Mouse (Mus musculus) megakaryocyte, embryonic 14.5 days (primary cell): ENCODE measurements around the gene Slit2. TPM values are rescaled to one million over a fixed set of nuclear protein-coding genes. Genes with fewer than 3 reads are reported as not detected.

Experiments used
- H3K27me3 ChIP-seq: replicated peaks from 2 replicates; pipeline ENCODE3; 2012; ENCODE audit warnings: inconsistent platforms
- H3K36me3 ChIP-seq: replicated peaks from 2 replicates; pipeline ENCODE3; 2012; ENCODE audit warnings: low read length, inconsistent platforms, mixed read lengths
- H3K4me1 ChIP-seq: 2 replicates; pipeline ENCODE4 v1.6.1; 2012; ENCODE audit warnings: inconsistent platforms
- H3K4me3 ChIP-seq: replicated peaks from 2 replicates; pipeline ENCODE3; 2012; ENCODE audit warnings: moderate library complexity, mild to moderate bottlenecking, inconsistent platforms
- H3K9me3 ChIP-seq: 2 replicates; pipeline ENCODE4 v1.6.1; 2012; ENCODE audit warnings: inconsistent platforms
- FLI1 ChIP-seq: IDR thresholded peaks from 2 replicates; pipeline ENCODE4 v1.6.1; 2012; ENCODE audit warnings: low read length, inconsistent platforms, mixed read lengths
- GATA1 ChIP-seq: IDR thresholded peaks from 3 replicates; pipeline ENCODE4 v1.6.1; 2012; ENCODE audit warnings: mixed read lengths, low read length, inconsistent platforms, borderline replicate concordance
- polyA plus RNA-seq: library from polyadenylated mRNA; stranded (reverse); fragments of >175 nt; gene quantifications from 2 replicates; pipeline ENCODE4 v1.2.3, GENCODE M21; 2012; ENCODE audit warnings: low replicate concordance; ENCODE audit not compliant: insufficient read depth

Gene Slit2
- polyA plus RNA-seq, 1 experiment: 0.02 TPM

DNA sequence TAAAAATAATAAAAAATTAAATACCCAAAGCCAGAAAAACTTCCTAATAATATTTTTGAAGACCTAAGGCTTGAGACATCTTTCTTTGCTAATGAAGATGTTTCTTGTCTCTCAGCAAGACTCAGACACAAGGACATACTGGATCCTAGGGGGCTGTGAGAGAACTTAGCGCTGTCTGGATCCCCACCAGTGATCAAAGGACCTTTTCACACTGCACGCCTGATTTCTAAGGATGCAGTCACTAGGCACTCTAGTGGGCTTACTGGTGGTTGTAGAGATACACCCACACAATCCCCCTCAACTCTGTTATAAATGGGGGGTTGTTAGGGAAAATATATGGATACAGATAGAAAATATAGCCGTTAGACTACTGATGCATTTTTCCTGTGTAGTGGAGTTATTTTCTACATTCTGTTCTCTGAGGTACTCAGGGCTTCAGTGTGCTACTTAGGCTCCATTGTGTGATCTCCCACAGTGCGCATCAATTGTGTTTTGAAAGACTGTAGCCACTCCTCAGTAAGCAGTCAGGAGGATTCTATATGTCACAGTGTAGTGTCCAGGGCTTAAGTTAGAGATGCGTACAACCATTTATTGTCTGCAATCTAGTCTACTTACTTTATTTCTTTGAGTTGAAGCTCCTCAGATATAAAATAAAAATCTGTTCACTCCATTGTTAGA lies 67.8 kb downstream of the Slit2 start:
- no peaks in the 10 kb centered on the region for H3K27me3 ChIP-seq
- H3K9me3 ChIP-seq: no peaks in the 10 kb centered on the region
- TF ChIP-seq FLI1: no peak
- TF ChIP-seq GATA1: no peak
- H3K36me3 ChIP-seq: no peaks in the 10 kb centered on the region
- H3K4me1 ChIP-seq: no peaks in the 10 kb centered on the region
- no peak overlapping the region for H3K4me3 ChIP-seq

DNA sequence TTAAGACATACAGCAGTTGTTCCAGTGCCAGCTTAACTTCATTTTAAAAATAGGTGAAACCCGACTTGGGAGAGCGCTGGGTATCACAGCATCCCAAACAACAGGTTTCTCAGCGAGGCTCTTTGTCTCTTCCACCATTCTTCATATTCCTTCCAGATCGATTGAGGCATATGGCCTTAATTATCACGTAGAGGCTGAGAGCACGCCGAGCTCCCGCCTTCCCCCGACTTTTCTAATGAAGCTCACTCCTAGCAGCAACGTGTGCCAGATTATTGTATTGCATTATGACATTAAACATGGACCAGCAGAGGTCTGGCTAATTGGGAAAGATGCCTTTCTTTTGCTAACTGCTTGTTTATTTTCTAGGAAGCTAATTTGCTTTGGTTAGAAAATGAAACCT lies 75.7 kb downstream of the Slit2 start:
- no peak for TF ChIP-seq GATA1
- no peak for TF ChIP-seq FLI1

DNA sequence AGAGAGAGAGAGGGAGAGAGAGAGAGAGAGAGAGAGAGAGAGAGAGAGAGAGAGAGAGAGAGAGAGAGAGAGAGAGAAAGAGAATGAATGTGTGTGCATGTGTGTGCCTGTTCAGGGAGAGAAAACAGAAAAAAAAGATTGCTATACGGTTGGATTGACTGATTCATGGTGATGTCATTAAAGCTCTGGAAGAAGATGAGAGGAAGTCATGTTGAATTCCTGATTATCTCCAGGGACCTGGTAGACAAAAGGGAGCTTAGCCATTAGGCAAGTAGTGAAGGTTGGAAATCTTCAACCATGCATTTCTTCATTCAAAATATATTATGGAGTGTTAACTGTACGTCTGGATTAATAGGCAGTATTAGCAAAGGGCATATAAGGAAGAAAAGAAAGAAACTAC lies 77.8 kb downstream of the Slit2 start:
- Histone ChIP-seq H3K4me1 (no peaks in the 10 kb centered on the region), H3K36me3 (no peaks in the 10 kb centered on the region), H3K4me3 (no peak overlapping the region), H3K9me3 (no peaks in the 10 kb centered on the region), H3K27me3 (no peaks in the 10 kb centered on the region)
- TF ChIP-seq GATA1 (no peak), FLI1 (no peak)

More for the DNA sequence above, 75.7 kb downstream of the Slit2 start:
- no peaks in the 10 kb centered on the region for H3K4me1 ChIP-seq
- no peaks in the 10 kb centered on the region for H3K27me3 ChIP-seq
- no peaks in the 10 kb centered on the region for H3K36me3 ChIP-seq
- H3K9me3 ChIP-seq: no peaks in the 10 kb centered on the region
- H3K4me3 ChIP-seq: no peak overlapping the region

DNA sequence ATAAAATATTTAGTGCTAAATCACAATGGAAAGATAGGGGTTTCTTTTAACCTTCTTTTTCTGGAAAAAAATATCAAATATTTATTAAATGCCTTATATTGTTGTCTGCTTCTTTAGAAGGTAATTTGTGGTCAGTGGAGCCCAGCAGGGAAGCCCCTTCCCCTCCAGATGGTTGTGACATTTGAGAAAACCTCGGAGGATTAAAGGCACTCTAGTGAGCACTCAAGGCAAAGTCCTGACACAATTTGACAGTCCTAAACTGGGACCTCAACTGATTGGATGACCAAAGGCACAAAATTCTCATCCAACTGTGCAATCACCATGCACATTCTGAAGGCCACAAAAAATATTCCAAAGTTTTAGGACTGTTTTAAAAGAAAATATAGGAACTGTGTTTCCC lies 95.8 kb downstream of the Slit2 start:
- no peak for TF ChIP-seq GATA1
- H3K4me3 ChIP-seq: no peak overlapping the region
- H3K4me1 ChIP-seq: no peaks in the 10 kb centered on the region
- H3K27me3 ChIP-seq: no peaks in the 10 kb centered on the region
- H3K36me3 ChIP-seq: no peaks in the 10 kb centered on the region
- H3K9me3 ChIP-seq: no peaks in the 10 kb centered on the region

DNA sequence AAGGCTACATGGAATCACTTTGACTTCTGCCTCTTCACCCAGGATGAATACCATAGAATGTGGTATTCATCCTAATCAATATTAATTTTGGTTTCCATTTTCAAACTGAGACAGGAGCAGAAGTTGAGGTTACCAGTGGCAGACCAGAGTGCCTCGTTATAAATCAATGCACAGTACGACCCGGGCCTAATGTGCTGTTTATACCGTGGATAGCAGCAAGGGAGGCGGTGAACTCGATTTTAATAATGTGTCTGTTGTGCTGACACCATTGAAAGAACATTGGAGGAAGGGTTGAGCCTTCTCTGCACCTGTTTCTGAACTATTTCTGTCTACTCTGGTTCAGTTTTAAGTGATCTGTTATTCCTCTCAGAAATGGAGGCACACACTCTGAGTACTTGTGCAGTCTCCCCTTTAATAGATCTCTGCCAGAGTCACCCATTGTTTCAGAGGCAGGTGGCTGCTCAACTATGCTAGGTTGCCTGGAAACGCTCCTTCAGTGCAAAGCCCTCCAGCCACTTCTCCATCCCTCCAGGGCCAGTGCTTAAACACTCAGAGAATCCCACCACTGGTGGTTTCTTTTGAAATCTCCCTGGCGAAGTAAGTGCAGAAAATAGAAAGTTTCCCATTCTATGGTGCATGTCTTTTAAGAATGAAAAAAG lies 98.4 kb downstream of the Slit2 start:
- no peak for TF ChIP-seq GATA1
- TF ChIP-seq FLI1: no peak
- Histone ChIP-seq H3K36me3 (no peaks in the 10 kb centered on the region), H3K4me1 (no peaks in the 10 kb centered on the region), H3K9me3 (no peaks in the 10 kb centered on the region), H3K27me3 (no peaks in the 10 kb centered on the region), H3K4me3 (no peak overlapping the region)

DNA sequence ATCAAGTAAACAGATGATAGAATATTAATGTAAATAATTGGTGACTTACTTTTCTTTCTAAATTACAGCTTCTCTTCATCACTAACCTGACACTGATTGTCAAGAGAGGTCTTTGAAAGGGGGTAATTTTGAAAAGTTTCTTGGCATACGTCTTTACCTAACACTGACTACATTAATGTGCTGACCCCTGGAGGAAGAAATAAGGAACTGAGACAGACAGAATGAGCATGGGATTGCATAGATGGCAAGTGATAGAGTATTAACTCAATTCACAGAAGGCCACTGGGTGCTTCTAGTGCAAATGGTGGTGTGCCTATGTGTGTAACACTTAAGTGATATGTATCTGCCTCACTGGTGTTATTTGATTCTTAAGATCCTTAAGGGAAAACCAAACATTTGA lies 130.5 kb downstream of the Slit2 start:
- Histone ChIP-seq H3K4me3 (no peak overlapping the region), H3K27me3 (no peaks in the 10 kb centered on the region), H3K36me3 (no peaks in the 10 kb centered on the region), H3K9me3 (no peaks in the 10 kb centered on the region), H3K4me1 (no peaks in the 10 kb centered on the region)
- TF ChIP-seq FLI1: no peak
- TF ChIP-seq GATA1: no peak

DNA sequence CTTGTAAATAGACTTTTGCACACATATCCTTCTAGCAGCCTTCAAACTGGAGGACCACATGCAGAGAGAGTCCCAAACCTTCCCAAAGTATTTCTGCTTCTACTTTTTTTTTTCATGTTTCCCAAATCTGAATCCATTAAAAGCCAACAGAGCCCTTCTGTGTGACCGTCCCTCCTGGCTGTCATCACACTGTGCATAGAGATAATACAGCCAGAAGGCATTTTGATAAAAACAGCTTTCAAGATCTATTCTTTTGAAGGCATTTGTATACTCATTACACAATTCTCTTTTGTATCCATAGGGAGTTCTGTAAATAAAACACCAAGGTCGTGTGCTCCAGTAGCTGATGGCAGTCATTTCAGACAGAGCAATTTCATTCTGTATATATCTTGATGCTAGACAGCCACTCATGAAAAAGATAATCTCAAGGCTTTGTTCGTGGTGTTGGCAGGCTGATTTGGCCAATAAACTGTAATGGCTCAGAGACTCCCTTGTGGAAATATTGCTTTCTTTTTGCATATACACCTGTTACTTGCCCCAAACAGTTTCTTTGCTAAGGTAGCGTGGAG lies 132.1 kb downstream of the Slit2 start:
- no peaks in the 10 kb centered on the region for H3K9me3 ChIP-seq
- no peaks in the 10 kb centered on the region for H3K27me3 ChIP-seq
- no peaks in the 10 kb centered on the region for H3K4me1 ChIP-seq
- no peak overlapping the region for H3K4me3 ChIP-seq
- TF ChIP-seq FLI1 (no peak), GATA1 (no peak)
- H3K36me3 ChIP-seq: no peaks in the 10 kb centered on the region

DNA sequence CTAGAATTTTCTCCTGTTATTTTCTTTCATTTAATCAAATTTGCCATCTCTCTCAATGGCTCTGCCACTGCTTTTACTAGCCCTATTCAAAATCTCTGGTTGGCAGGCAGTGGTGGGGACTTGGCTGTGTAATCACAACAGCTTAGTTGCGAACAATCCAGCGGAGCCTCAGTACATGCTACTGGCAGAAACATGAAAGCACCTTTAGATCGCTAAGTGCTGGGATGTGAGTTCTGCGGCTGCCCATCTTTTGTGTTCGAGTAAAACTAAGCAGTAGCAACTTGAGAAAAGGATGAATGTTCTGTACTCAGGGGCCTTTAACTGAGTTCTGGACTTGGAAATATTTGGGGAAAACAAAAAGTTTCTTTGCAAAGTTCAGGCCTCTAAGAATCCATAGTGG lies 139.7 kb downstream of the Slit2 start:
- TF ChIP-seq FLI1 (no peak), GATA1 (no peak)
- H3K4me1 ChIP-seq: no peaks in the 10 kb centered on the region
- no peak overlapping the region for H3K4me3 ChIP-seq

DNA sequence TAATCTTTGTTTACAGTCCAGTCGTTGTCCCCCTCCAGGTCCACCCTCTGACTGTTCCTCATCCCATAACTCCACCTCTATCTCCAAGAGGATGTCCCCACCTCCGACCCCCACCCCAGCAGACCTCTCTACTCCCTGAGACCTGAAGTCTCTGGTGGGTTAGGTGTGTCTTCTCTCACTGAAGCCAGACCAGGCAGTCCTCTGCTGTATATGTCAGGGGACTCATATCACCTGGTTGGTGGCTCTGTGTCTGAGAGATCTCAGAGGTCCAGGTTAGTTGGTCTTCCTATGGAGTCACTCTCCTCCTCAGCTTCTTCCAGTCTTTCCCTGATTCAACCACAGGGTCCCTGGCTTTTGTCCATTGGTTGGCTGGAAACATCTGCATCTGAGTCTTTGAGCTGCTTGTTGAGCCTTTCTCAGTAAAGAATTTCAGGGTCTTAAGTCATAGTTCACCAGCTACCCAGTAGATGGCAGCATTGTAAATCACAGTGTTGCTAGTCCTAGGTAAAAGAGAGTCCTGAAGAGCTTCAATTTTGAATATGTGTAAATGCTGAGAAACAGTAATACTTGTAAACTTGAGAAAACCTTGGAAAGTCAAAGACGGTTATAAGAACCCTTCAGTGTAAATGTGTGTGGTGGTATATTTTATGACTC lies 143.0 kb downstream of the Slit2 start:
- no peaks in the 10 kb centered on the region for H3K4me1 ChIP-seq
- no peaks in the 10 kb centered on the region for H3K27me3 ChIP-seq
- no peaks in the 10 kb centered on the region for H3K36me3 ChIP-seq
- H3K9me3 ChIP-seq: no peaks in the 10 kb centered on the region
- TF ChIP-seq GATA1: no peak
- TF ChIP-seq FLI1: no peak
- H3K4me3 ChIP-seq: no peak overlapping the region

More for the DNA sequence above, 139.7 kb downstream of the Slit2 start:
- Histone ChIP-seq H3K27me3 (no peaks in the 10 kb centered on the region), H3K9me3 (no peaks in the 10 kb centered on the region), H3K36me3 (no peaks in the 10 kb centered on the region)

DNA sequence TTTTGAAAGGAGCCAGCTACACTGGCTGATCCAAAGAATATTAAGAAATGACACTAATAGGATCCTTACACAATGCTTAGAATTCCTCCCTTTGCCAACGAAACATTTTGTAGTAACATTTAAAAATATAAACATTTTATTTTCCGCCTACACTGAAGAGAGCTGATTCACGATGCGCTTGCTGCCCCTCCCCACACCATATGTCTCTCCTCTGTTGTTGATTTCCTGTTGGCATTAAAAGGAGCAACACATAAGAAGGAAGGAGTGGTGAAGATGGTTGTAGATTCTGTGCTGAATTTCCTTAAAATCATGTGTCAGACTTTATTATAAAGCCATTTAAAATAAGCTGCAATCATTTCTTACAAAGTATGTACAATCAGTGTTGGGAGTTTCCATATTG lies 147.0 kb downstream of the Slit2 start:
- Histone ChIP-seq H3K27me3 (no peaks in the 10 kb centered on the region), H3K4me3 (no peak overlapping the region), H3K4me1 (no peaks in the 10 kb centered on the region), H3K36me3 (no peaks in the 10 kb centered on the region), H3K9me3 (no peaks in the 10 kb centered on the region)
- TF ChIP-seq FLI1 (no peak), GATA1 (no peak)
